Mouse (Mus musculus) thymus, postnatal 36 days (tissue): ENCODE measurements around the gene Ibsp.

ENCODE experiments used
- DNase-seq, 2 experiments: peaks; one replicate each; pipeline ENCODE4 v3.0.0; 2022; ENCODE audit warnings: mixed read lengths in 2 of 2

Gene Ibsp

GRCm38 (mm10) chr5:104298994-104299393 lies at the start of gene Ibsp:
Gene Ibsp, plus strand, starts transcription at chr5:104299171.
- DNase-seq = no peak

GRCm38 (mm10) chr5:104251811-104252210 lies 47.2 kb upstream of the Ibsp start:
- no peak for DNase-seq

- DNase-seq = no peak
Observed at GRCm38 (mm10) chr5:104256585-104256984, 42.4 kb upstream of the Ibsp start.

- DNase-seq = no peak
Observed at GRCm38 (mm10) chr5:104261908-104262461, 37.0 kb upstream of the Ibsp start.

- no peak for DNase-seq
Observed at GRCm38 (mm10) chr5:104263014-104263776, 35.8 kb upstream of the Ibsp start.

GRCm38 (mm10) chr5:104294201-104294600 lies 4.8 kb upstream of the Ibsp start:
- no peak for DNase-seq

GRCm38 (mm10) chr5:104314073-104314472 lies 15.1 kb downstream of the Ibsp start:
- no peak for DNase-seq

GRCm38 (mm10) chr5:104325029-104325428 lies 26.1 kb downstream of the Ibsp start, which contains the start of gene Mepe:
Gene Mepe, plus strand, starts transcription at chr5:104325329.
- DNase-seq = no peak

- no peak for DNase-seq
Observed at GRCm38 (mm10) chr5:104326884-104327283, 27.9 kb downstream of the Ibsp start.

GRCm38 (mm10) chr5:104327389-104327788 lies 28.4 kb downstream of the Ibsp start:
- no peak for DNase-seq

GRCm38 (mm10) chr5:104327876-104328275 lies 28.9 kb downstream of the Ibsp start:
- DNase-seq = no peak

- no peak for DNase-seq
Observed at GRCm38 (mm10) chr5:104328317-104328850, 29.4 kb downstream of the Ibsp start.

- no peak for DNase-seq
Observed at GRCm38 (mm10) chr5:104329381-104329780, 30.4 kb downstream of the Ibsp start.

- DNase-seq = no peak
Observed at GRCm38 (mm10) chr5:104330088-104330487, 31.1 kb downstream of the Ibsp start.

- no peak for DNase-seq
Observed at GRCm38 (mm10) chr5:104332296-104332695, 33.3 kb downstream of the Ibsp start.

GRCm38 (mm10) chr5:104333231-104333640 lies 34.3 kb downstream of the Ibsp start:
- DNase-seq = no peak

- no peak for DNase-seq
Observed at GRCm38 (mm10) chr5:104333643-104334042, 34.7 kb downstream of the Ibsp start.

- no peak for DNase-seq
Observed at GRCm38 (mm10) chr5:104334516-104334915, 35.5 kb downstream of the Ibsp start.

GRCm38 (mm10) chr5:104335962-104336361 lies 37.0 kb downstream of the Ibsp start:
- no peak for DNase-seq

- no peak for DNase-seq
Observed at GRCm38 (mm10) chr5:104337491-104337890, 38.5 kb downstream of the Ibsp start.

GRCm38 (mm10) chr5:104339009-104339408 lies 40.0 kb downstream of the Ibsp start:
- no peak for DNase-seq

GRCm38 (mm10) chr5:104339706-104340512 lies 40.9 kb downstream of the Ibsp start:
- no peak for DNase-seq

GRCm38 (mm10) chr5:104340513-104340829 lies 41.5 kb downstream of the Ibsp start:
- no peak for DNase-seq

- DNase-seq = no peak
Observed at GRCm38 (mm10) chr5:104342881-104343280, 43.9 kb downstream of the Ibsp start.
